Mouse (Mus musculus): ENCODE measurements around the gene Zfp57.

- no peak for TF ChIP-seq CTCF (IDR thresholded peaks at IDR 0.05; ENCODE audit: control insufficient read depth, insufficient read depth, insufficient replicate concordance, low read depth, low read length)
- TF ChIP-seq POLR2A (IDR thresholded peaks at IDR 0.05; ENCODE audit: control insufficient read depth, low read depth, low read length): no peak
Observed at GRCm38 (mm10) chr17:37028212-37028611, 27.2 kb downstream of the Zfp57 start.
